Mouse (Mus musculus) MEL (cell line): ENCODE results near the gene Tyr.

ENCODE experiments used
- CTCF ChIP-seq, 3 experiments: IDR thresholded peaks in 2 of 3; conservative IDR thresholded peaks in 1 of 3; 2 replicates each; pipeline ENCODE4 v1.5.1; 2011 to 2012; ENCODE audit warnings: low read length in 3 of 3, low read depth in 2 of 3, mild to moderate bottlenecking in 2 of 3, improper control_type of control experiment in 1 of 3, inconsistent platforms in 1 of 3, mixed read lengths in 1 of 3, moderate library complexity in 1 of 3; ENCODE audit not compliant: control insufficient read depth in 1 of 3, insufficient read depth in 1 of 3, poor library complexity in 1 of 3, severe bottlenecking in 1 of 3
- GATA1 ChIP-seq: IDR thresholded peaks from 2 replicates; pipeline ENCODE4 v1.6.1; 2011; ENCODE audit warnings: low read depth, low read length, improper control_type of control experiment
- MEF2A ChIP-seq: IDR thresholded peaks from 2 replicates; pipeline ENCODE4 v1.6.1; 2014; ENCODE audit warnings: low read depth, mild to moderate bottlenecking, inconsistent platforms, low read length, improper control_type of control experiment; ENCODE audit not compliant: poor library complexity, insufficient replicate concordance, severe bottlenecking; ENCODE audit errors: extremely low read depth
- RAD21 ChIP-seq: IDR thresholded peaks from 2 replicates; pipeline ENCODE4 v1.6.1; 2011; ENCODE audit warnings: mild to moderate bottlenecking, low read depth, low read length, improper control_type of control experiment
- TAL1 ChIP-seq: IDR thresholded peaks from 2 replicates; pipeline ENCODE4 v1.6.1; 2012; ENCODE audit warnings: mild to moderate bottlenecking, inconsistent platforms, low read length, moderate library complexity, mixed read lengths
- TCF12 ChIP-seq: IDR thresholded peaks from 2 replicates; pipeline ENCODE4 v1.6.1; 2014; ENCODE audit warnings: low read depth, mild to moderate bottlenecking, inconsistent platforms, low read length, improper control_type of control experiment, moderate library complexity

DNA sequence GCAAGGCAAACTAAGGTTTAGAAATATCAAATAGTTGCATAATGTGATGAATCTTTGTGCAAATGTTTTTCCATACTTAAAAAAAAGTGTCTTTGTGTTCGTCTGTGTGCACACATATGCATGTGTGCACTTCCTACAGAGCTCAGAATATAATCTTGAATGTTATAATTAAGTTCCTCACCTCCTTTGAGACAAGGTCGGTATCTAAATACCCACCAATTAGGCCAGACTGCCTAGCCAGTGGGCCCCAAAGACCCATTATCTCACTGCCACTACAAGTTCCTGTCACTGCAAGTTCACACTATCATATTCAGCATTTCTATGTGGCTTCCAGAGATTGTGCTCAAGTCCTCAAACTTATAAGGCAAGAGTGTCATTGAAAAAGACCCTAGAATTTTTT, 118.4 kb downstream of the Tyr start:
- TF ChIP-seq TCF12 (no peak), MEF2A (no peak), GATA1 (no peak), RAD21 (no peak), TAL1 (no peak), CTCF (IDR thresholded peaks at IDR 0.05 in 2 of 3, conservative IDR thresholded peaks at IDR 0.05 in 1 of 3; ENCODE audit: control insufficient read depth in 1 of 3, insufficient read depth in 1 of 3, low read depth in 2 of 3, low read length in 3 of 3, poor library complexity in 1 of 3, severe bottlenecking in 1 of 3) (no peak)
